Mouse (Mus musculus) neutrophil, adult 5-6 weeks (primary cell): ENCODE measurements around the gene Zfp36l1. TPM values are rescaled to one million over a fixed set of nuclear protein-coding genes. Genes with fewer than 3 reads are reported as not detected.
A peak's percentile ranks its signal among the peaks of the same experiment; 100 is the strongest.

Experiments
- ATAC-seq: fragments of 151-379, 151-347 bp; 2 replicates; pipeline ENCODE4 v1.8.0; 2017; ENCODE audit warnings: mild to moderate bottlenecking, moderate TSS enrichment; ENCODE audit not compliant: insufficient number of reproducible peaks, poor library complexity, low FRiP score, severe bottlenecking; ENCODE audit errors: extremely low read depth
- total RNA-seq: library from RNA; stranded (forward); fragments of 200-1000 nt; gene quantifications from 2 replicates; pipeline ENCODE4 v1.2.3, GENCODE M21; 2017

Zfp36l1 gene
- total RNA-seq, 1 experiment from 2014 or later = 166 TPM

DNA sequence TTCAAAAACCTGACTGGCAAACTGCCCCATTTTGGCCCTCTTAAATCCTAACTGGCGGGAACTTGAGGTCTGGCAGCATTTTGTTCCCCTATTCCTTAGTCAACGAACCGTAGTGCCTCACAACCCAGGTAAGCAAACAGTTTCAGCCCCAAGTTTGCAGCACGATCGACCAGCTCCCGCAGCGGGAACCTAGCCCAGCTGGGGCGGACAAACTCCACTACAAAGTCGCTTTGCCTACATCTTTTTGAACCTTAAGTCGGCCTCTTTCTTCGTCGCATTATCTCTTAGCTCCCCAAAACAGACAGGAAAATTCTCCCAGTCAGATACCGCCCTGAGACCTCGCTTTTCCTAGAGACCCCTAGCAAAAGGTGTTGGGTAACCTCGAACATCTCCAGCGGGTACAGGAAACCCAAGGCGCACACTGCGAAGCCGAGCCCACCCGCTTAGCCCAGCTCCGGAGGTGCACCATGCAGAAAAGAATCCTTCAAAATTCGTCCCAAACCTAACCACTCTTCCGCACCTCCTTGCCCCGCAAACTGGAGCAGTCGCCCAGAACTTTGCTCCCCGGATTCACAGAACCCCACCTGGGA, 647 bp downstream of the Zfp36l1 start:
- no peak for ATAC-seq

- ATAC-seq = no peak
These were observed 1.4 kb downstream of the Zfp36l1 start for GRCm38 (mm10) chr12:80111131-80112070.

- no peak for ATAC-seq
These were observed 2.3 kb downstream of the Zfp36l1 start for GRCm38 (mm10) chr12:80110546-80110870.

DNA sequence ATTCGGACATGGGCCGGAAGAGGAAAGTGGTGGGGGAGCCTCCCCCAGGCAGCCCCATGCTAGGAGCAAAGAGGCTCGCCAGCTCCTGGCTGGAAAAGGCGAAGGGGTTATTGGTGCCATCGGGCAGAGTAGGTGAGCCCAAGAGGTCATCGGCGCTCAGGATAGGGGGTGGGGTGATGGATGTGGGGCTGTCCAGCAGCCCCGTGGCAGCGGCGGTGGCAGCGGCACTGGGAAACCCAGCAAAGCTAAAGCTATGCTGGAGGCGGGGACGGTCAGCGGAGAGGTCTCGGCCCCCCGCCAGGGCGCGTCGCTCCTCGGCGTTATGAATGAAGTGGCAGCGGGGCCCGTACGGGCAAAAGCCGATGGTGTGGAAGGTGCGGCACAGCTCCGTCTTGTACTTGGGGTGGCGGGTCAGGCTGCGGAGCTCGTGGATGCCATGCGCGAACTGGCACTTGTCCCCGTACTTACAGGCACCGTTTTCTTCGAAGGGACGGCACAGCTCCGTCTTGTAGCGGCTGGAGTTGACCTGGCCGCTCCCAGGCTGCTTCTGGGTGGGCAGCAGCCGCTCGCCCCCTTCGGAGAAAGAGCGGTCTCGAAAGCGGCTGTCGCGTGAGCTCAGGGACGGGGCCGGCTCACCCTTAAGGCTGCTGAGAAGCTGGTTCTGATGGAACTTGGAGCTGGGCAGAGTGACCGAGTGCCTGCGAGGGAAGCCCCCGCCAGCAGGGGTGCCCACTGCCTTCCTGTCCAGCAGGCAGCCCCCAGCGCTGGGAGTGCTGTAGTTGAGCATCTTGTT, 2.9 kb downstream of the Zfp36l1 start:
- ATAC-seq = no peak

DNA sequence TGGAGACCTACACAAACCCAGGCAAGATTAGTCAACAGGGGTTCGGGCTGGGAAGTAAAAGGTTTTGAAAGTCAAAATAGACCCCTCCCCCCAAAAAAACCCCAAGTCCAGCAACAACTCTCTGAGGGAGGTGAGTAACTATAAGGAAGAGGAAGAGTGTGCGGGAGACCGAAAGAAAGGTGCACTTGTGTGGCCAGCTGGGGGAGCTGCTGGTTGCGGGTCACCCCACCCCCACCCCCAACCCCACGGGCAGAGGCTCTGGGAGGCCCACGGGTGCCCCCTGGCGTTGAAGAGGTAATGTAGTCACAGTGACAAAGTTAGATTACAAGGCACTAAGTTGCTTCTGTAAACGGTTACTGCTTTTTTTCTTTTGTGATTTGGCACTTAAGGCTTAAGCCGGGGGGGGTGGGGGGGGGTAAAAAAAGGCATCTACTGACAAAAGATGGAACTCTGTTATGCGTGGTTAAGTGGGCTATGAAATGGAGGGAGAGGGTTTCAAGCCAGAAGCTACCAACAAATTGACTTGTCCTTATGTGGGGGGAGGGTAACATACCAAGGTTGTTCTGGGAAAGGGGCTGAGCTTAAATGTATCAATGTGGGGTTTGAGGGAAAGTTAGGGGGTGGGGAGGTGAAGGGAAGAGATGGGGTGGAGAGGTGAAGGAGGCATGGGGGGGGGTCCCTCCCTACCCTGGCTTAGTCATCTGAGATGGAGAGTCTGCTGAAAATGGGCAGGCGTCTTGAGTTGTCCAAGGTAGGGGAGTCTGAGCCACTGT, 3.7 kb downstream of the Zfp36l1 start:
- peak; percentile 52 for ATAC-seq

- no peak for ATAC-seq
These were observed 5.7 kb downstream of the Zfp36l1 start for GRCm38 (mm10) chr12:80106896-80107667.

DNA sequence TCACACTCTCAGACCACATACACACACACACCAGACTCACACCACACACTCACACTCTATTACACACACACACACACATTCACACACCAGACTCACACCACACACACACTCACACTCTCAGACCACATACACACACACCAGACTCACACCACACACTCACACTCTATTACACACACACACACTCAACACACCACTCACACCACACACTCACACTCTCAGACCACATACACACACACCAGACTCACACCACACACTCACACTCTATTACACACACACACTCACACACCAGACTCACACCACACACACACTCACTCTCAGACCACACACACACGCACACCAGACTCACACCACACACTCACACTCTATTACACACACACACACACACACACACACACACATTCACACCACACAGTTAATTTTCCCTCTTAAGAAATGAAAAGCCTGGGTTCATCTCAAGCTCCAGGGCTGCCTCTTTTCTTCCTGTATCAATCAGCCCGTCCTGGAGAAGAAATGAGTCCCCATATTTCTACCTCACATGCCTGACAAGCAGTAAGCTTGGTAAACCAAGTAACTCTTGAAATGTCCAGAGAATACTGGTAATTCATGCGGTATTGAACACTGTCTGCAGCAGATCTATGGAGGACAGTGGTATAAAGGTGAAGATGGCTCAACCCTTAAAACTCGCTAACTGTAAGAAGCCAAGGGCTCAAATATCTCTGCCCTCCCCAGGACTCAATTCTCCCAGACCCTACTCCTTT, 6.5 kb downstream of the Zfp36l1 start:
- ATAC-seq = no peak

DNA sequence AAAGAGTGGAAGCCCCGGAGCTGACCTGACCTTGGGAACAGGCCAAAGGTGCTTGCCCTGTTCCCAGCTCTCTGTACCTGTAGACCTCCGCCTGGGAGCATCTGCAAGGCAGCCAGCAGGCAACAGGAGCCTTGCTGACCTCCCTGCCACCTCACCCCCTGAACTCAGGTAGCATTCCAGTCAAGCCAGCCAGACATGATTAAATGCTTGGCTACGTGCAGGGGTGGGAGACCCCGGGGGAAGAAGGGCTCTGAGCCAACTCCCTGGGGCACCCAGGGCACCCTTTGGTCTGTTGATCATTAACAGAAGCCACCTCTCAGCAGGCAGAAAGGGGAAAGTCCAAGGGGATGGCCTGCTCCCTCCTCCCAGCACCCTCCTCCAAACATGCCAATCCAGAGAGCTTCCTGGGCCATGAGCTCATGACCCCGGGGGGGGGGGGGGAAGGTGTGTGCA, 9.3 kb downstream of the Zfp36l1 start:
- no peak for ATAC-seq

DNA sequence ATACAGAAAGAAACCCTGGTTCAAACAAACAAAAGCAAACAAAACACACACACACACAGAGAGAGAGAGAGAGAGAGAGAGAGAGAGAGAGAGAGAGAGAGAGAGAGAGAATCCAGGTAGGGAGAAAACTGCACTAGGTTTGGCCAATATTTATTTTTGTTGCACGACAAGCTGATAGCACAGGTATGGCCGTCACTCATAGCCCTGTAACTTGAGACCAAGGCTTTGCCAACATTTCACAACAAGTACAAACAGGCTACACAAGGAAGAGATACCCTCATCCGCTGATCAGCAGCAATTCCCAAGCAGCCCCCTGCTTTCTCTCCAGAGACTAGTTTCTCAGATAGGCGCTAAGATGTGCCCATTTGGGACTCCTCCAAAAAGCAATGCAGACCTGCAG, 9.7 kb downstream of the Zfp36l1 start:
- ATAC-seq = no peak

DNA sequence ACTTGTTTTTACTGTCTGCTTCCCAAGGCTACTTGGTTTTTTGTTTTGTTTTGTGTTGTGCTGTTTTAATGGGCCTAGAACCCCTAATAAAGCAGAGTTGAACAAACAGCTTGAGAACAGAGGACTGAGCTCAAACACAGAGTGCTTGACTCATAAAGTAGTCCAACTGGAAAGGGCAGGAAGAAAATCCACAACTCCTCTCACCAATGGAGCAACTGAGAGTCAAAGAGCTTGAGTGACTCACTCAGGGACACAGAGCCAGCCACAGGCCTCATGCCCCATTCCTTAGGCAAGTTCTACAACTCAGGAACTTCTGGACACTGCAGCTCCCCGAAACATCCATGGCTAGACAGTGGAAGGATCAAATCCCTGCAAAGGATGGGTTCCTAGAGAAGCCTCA, 14.0 kb downstream of the Zfp36l1 start:
- no peak for ATAC-seq

DNA sequence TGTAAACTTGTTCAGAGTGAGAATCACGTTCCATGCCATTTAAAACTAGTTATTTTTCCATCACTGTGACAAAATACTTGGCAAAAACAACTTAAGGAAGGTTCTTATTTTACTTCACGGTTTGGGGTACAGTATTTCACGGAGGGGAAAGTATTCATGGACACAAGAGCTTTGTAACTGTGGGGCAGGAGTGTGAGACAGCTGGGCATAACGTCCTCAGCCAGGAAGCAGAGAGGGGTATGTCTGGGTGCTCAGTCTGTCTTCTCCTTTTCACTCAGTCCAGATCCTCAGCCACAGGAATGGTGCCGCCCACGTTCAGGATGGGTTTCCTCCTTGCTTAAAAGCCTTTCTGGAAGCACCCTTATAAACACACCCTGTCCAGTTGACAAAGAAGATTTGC, 16.1 kb downstream of the Zfp36l1 start:
- no peak for ATAC-seq

- no peak for ATAC-seq
These were observed 20.0 kb downstream of the Zfp36l1 start for GRCm38 (mm10) chr12:80092787-80093186.

GRCm38 (mm10) chr12:80091080-80091479, 21.7 kb downstream of the Zfp36l1 start:
- ATAC-seq = peak; percentile 40; the same call in 1 of the 2 replicates

GRCm38 (mm10) chr12:80090529-80090928, 22.3 kb downstream of the Zfp36l1 start:
- no peak for ATAC-seq

DNA sequence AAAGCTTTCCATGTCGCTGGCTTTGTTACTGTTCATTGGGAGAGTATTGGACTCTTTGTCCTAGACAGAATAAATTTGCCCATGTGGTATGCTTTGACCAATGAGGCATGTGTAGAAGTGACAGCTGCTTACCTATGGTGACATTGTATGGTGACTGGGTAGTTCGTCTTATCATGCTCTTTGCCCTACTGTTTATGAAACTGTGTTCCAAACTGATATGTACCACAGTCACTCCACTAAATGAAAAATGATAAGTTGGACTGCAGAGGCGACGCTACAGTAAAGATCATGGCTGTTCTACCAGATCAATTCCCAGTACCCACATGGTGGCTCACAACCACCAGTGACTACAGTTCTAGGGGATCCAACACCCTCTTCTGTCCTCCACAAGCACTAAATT, 24.7 kb downstream of the Zfp36l1 start:
- no peak for ATAC-seq

- ATAC-seq = no peak
These were observed 28.2 kb downstream of the Zfp36l1 start for GRCm38 (mm10) chr12:80084446-80085112.

GRCm38 (mm10) chr12:80083937-80084336, 28.9 kb downstream of the Zfp36l1 start:
- ATAC-seq = no peak
